Mouse (Mus musculus) hindbrain, embryonic 14.5 days (tissue): Measurements from ENCODE around the gene Gm5269. TPM values are rescaled to one million over a fixed set of nuclear protein-coding genes. Genes with fewer than 3 reads are reported as not detected.

ENCODE experiments used
- ATAC-seq: fragments of 200-750 bp; cut with Nextera tagmentation; 2 replicates; pipeline ENCODE4 v1.8.0; 2017; ENCODE audit warnings: moderate number of reproducible peaks, mild to moderate bottlenecking, moderate TSS enrichment, moderate library complexity; ENCODE audit not compliant: low FRiP score
- DNase-seq: peaks from one replicate; pipeline ENCODE4 v3.0.0-alpha.2; 2015; ENCODE audit warnings: low spot score
- H3K27ac ChIP-seq: fragments of 300-500 bp; sonication (generic); 2 replicates; pipeline ENCODE4 v1.5.1; 2014; ENCODE audit warnings: mild to moderate bottlenecking, moderate library complexity
- H3K27me3 ChIP-seq: fragments of 300-500 bp; sonication (generic); 2 replicates; pipeline ENCODE4 v1.6.1; 2014; ENCODE audit warnings: mild to moderate bottlenecking, low read length, mixed read lengths; ENCODE audit not compliant: control insufficient read depth, insufficient read depth
- H3K36me3 ChIP-seq: fragments of 300-500 bp; sonication (generic); replicated peaks from 2 replicates; pipeline ENCODE4 v1.6.1; 2014; ENCODE audit not compliant: control insufficient read depth, insufficient read depth
- H3K4me1 ChIP-seq: fragments of 300-500 bp; sonication (generic); replicated peaks from 2 replicates; pipeline ENCODE4 v1.6.1; 2014; ENCODE audit warnings: antibody characterized with exemption, low read length, mixed read lengths; ENCODE audit not compliant: control insufficient read depth, insufficient read depth
- H3K4me2 ChIP-seq: fragments of 300-500 bp; sonication (generic); replicated peaks from 2 replicates; pipeline ENCODE4 v1.6.1; 2014; ENCODE audit warnings: mild to moderate bottlenecking, moderate library complexity
- H3K4me3 ChIP-seq: fragments of 300-500 bp; sonication (generic); replicated peaks from 2 replicates; pipeline ENCODE4 v1.5.1; 2014; ENCODE audit warnings: mild to moderate bottlenecking, low read length
- H3K9ac ChIP-seq: fragments of 300-500 bp; sonication (generic); 2 replicates; pipeline ENCODE4 v1.6.1; 2014
- H3K9me3 ChIP-seq: fragments of 300-500 bp; sonication (generic); 2 replicates; pipeline ENCODE4 v1.6.1; 2016; ENCODE audit warnings: low read length; ENCODE audit not compliant: control insufficient read depth
- WGBS: fragments of 180-500 bp; shearing (Covaris S2); extraction: QIAGEN DNeasy Blood & Tissue Kit; methylation state at CpG from one replicate; pipeline ENCODE4 v1.1.7; 2014; 5-methylcytosine and 5-hydroxymethylcytosine counted together
- polyA plus RNA-seq: library from polyadenylated mRNA; unstranded; fragments of >200 nt; fragmentation: Nextera tagmentation; extraction: Ambion mirVana; gene quantifications from 2 replicates; pipeline ENCODE4 v1.2.1, GENCODE M21; 2014

Gm5269 gene
- not detected in 2 replicates for polyA plus RNA-seq

DNA sequence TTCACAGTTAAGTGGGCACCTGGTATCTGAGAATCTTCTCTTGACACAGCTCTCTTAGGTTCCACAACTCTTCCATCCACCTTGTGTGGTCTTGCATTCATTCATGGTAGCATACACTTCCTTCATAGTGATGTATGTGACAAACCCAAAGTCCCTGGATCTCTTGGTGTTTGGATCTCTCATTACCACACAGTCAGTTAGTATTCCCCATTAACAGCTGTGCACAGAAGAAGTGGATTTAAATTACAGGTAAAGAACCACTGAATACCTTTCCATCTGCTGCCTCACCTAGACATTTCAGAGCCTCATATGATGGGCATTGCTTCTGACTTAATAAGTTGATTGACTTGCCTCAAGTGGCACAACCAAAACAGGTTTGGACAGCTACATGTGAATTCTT is at the start of gene Gm5269:
Gene Gm5269 (minus strand): TSS at position 101 of the 400 bp plus-strand sequence.
- H3K27me3 ChIP-seq, result no peaks in the 10 kb centered on the region
- ATAC-seq (no peak), DNase-seq (no peak)
- no peak within 1 kb of the TSS for H3K27ac ChIP-seq
- H3K36me3 ChIP-seq, result no peaks in the 10 kb centered on the region
- no peak within 1 kb of the TSS for H3K4me3 ChIP-seq
- no peaks in the 10 kb centered on the region for H3K9me3 ChIP-seq
- no peak within 1 kb of the TSS for H3K4me2 ChIP-seq
- H3K4me1 ChIP-seq, result no peaks in the 10 kb centered on the region
- H3K9ac ChIP-seq, result no peak within 1 kb of the TSS

DNA sequence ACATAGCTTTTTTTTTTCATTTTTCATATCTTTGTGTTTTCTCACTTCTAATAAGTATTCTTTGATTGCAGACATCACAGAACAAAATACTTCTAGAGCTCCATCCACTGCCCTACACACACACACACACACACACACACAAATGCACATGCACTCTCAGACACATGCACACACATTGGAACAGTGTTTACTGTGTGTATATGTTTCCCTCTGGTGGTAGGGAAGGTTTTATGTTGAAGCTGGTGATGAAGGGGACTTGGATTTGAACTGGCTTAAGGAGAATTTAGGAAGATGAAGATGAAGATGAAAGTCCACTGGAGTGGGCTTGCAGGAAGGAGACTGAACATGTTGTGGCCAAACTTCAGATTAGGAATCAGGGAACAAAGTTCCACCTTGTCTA is 41.1 kb upstream of the Gm5269 start:
- ATAC-seq (no peak), DNase-seq (no peak)
- no peak overlapping the region for H3K9ac ChIP-seq
- no peaks in the 10 kb centered on the region for H3K36me3 ChIP-seq
- H3K4me3 ChIP-seq, result no peak overlapping the region
- H3K4me1 ChIP-seq, result no peaks in the 10 kb centered on the region
- no peak overlapping the region for H3K4me2 ChIP-seq
- H3K27ac ChIP-seq, result no peak overlapping the region
- peaks cover 15% of the 10 kb centered on the region; the same call in 1 of the 2 replicates for H3K27me3 ChIP-seq
- H3K9me3 ChIP-seq, result no peaks in the 10 kb centered on the region

DNA sequence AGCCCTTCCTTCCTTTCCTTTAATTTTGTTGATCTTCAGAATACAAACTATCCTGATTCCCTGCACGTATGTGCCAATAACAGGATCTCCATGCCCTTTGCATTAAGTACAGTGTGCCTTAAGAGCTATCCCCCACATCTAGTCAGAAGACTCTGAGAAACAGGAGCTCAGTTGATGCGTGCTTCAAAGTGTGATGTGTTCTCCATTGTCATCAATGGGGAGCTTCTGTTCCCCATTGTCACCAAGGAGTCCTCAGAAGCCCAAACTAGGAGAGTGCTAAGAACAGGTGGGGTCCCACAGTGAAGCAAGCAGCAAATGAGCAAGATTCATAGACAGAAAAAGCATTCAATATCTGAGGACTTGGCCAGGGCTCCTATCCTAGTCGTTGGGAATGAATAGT is 36.8 kb upstream of the Gm5269 start:
- no peaks in the 10 kb centered on the region for H3K36me3 ChIP-seq
- no peak for DNase-seq
- no peak overlapping the region for H3K4me3 ChIP-seq
- H3K4me2 ChIP-seq, result no peak overlapping the region
- no peaks in the 10 kb centered on the region for H3K9me3 ChIP-seq
- H3K27ac ChIP-seq, result no peak overlapping the region
- H3K9ac ChIP-seq, result no peak overlapping the region
- 44% methylated on average over 3 of the region's 3 CpGs for WGBS
- ATAC-seq, result no peak
- peaks cover 16% of the 10 kb centered on the region; the same call in 1 of the 2 replicates for H3K27me3 ChIP-seq
- H3K4me1 ChIP-seq, result 0 out of 2 replicates have a peak, but pooled peaks cover 3% of the 10 kb centered on the region

DNA sequence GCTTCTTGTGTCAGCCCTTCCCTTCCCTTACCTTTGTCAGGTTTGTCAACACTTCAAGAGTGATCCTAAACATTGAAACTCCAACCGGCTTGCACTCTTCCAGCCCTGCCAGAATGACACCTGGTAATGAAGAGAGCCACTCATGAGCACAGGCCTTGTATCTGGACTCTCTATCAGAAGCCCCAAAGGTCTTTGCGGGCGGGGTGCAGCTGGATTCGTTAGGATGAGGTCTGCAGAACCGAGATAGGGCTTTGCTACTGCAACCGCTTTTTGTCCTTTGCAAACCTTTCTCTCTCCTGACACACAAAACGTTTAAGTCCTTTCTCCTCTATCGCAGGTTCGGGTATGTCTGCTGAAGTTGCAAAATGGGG is 36.3 kb upstream of the Gm5269 start, which contains the start of gene Slc40a1:
Gene Slc40a1 (minus strand): TSS at position 131 of the 371 bp plus-strand sequence.
- 22% methylated on average over 9 of the region's 9 CpGs for WGBS
- H3K9me3 ChIP-seq, result no peaks in the 10 kb centered on the region
- H3K4me1 ChIP-seq, result 0 out of 2 replicates have a peak, but pooled peaks cover 3% of the 10 kb centered on the region
- peak within 1 kb of the TSS; percentile 53 for H3K4me3 ChIP-seq
- peak within 1 kb of the TSS; percentile 56 for H3K9ac ChIP-seq
- DNase-seq (no peak), ATAC-seq (no peak)
- H3K4me2 ChIP-seq, result peak within 1 kb of the TSS; percentile 92
- H3K36me3 ChIP-seq, result no peaks in the 10 kb centered on the region
- peaks cover 16% of the 10 kb centered on the region; the same call in 1 of the 2 replicates for H3K27me3 ChIP-seq
- H3K27ac ChIP-seq, result no peak within 1 kb of the TSS

DNA sequence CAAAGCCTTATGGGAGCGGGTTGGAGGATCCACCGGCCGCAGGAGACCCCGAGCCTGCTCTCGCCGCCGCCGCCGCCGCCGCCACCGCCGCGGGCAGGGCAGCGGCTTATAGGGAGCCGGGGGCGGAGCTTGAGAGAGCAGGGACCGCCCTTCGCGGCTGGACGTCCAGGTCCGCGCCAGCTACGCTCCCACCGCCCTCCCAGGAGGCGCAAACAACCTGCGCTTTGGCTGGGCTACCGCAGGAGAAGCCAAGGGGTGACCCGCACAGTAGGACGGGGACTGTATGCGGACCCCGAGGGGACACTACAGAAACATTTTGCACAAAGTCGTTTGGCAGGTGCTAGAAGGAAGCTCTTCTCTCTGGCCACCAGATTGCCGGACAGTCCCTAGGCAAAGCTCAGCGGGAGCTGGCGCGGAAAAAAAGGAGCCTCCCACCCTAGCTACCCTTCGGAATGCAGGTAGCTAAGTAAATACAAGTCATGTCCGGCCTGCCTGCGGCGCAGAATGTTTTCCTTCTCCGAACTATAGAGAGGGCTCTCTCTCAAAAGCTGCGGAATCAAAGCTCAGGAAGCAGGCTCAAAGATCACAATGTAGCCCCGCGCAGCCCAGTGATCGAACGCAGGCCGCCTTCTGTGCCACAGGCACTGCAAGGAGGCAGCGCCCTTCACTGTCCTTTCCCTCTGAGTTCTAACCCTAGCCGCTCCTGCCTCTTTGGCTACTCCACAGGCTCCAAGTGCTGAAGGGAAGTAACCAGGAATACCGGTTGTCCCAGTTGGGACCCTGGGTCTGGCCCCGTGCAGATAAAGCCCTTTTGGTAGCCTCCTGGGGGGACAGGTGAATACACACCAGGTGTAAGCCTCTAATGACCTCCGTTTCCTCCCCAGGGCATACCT is 35.7 kb upstream of the Gm5269 start:
- no peaks in the 10 kb centered on the region for H3K9me3 ChIP-seq
- ATAC-seq, result peak; percentile 96
- under 1% methylated on average over 53 of the region's 53 CpGs for WGBS
- H3K9ac ChIP-seq, result peak overlapping the region; percentile 56
- 0 out of 2 replicates have a peak, but pooled peaks cover 3% of the 10 kb centered on the region for H3K4me1 ChIP-seq
- H3K4me3 ChIP-seq, result peak overlapping the region; percentile 53
- peaks cover 16% of the 10 kb centered on the region; the same call in 1 of the 2 replicates for H3K27me3 ChIP-seq
- no peaks in the 10 kb centered on the region for H3K36me3 ChIP-seq
- DNase-seq, result peak; percentile 72
- H3K4me2 ChIP-seq, result peak overlapping the region; percentile 92
- no peak overlapping the region for H3K27ac ChIP-seq

DNA sequence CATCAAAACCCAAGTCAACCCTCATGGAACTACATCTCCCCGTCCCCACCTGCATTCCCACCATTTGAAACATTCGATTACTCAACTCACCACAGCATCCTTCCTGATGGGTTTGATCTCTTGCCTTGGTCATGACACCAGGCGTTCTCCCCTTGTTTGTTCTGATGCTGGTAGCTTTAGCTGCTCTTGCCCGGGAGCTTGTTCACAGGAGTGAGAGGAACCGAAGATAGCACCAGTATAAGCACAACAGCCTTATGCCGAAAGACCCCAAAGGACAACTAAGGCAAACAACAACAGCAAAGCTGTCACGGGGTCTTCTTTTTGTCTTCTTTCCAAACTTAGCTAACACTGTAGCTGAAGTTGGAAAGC is 35.0 kb upstream of the Gm5269 start:
- no peaks in the 10 kb centered on the region for H3K36me3 ChIP-seq

DNA sequence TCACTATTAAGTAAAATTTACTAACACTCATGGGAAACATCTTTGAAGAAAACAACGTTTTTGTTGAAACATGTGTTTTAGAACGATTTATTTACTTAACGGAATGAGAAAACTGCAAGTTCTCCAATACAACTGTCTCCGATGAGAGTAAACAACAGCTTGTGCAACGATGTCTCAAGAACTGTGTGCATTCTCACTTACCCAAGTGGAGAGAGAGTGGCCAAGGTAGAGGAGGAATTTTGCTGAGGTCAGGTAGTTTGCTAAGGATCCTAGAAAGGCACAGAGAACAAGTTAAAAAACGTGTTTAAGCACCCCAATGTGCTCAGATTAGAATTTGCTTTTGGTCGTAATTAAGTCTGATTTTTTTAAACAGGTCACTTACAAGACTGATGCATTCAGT is 34.4 kb upstream of the Gm5269 start:
- H3K4me2 ChIP-seq, result peak overlapping the region; percentile 92; the same call in 1 of the 2 replicates
- no peaks in the 10 kb centered on the region for H3K36me3 ChIP-seq
- DNase-seq, result no peak
- no peak overlapping the region for H3K4me3 ChIP-seq
- WGBS, result 76% methylated on average over 7 of the region's 7 CpGs
- H3K9ac ChIP-seq, result no peak overlapping the region
- peaks cover 16% of the 10 kb centered on the region; the same call in 1 of the 2 replicates for H3K27me3 ChIP-seq
- 0 out of 2 replicates have a peak, but pooled peaks cover 3% of the 10 kb centered on the region for H3K4me1 ChIP-seq
- no peaks in the 10 kb centered on the region for H3K9me3 ChIP-seq
- no peak overlapping the region for H3K27ac ChIP-seq
- ATAC-seq, result no peak

More for the DNA sequence above, 35.0 kb upstream of the Gm5269 start:
- peak overlapping the region; percentile 56 for H3K9ac ChIP-seq
- H3K4me3 ChIP-seq, result peak overlapping the region; percentile 53
- ATAC-seq (peak; percentile 62), DNase-seq (no peak)
- peak overlapping the region; percentile 92 for H3K4me2 ChIP-seq
- H3K4me1 ChIP-seq, result 0 out of 2 replicates have a peak, but pooled peaks cover 3% of the 10 kb centered on the region
- H3K27me3 ChIP-seq, result peaks cover 16% of the 10 kb centered on the region; the same call in 1 of the 2 replicates
- H3K27ac ChIP-seq, result no peak overlapping the region
- WGBS, result 13% methylated on average over 7 of the region's 7 CpGs
- no peaks in the 10 kb centered on the region for H3K9me3 ChIP-seq

DNA sequence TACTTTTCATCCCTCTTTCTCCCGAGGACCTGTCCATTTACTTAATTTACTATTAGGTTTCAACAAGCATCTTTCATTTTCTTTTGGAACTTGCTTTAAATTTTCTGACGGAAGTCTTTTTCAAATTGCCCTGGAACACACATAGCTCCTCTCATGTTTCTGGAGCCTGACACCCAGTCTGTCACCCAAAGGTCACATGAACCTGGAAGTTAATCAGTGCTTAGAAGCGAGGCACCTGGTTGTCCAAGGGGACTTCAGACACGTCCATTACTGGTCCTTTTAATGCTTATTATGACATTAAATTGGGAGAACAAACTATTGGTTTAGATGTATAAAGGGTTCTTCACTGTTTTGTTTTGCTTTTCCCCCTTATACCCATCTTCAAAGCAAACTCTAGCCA is 33.2 kb upstream of the Gm5269 start:
- H3K9me3 ChIP-seq, result no peaks in the 10 kb centered on the region
- no peak overlapping the region for H3K9ac ChIP-seq
- H3K27me3 ChIP-seq, result peaks cover 16% of the 10 kb centered on the region; the same call in 1 of the 2 replicates
- H3K27ac ChIP-seq, result no peak overlapping the region
- H3K4me1 ChIP-seq, result 0 out of 2 replicates have a peak, but pooled peaks cover 3% of the 10 kb centered on the region
- H3K36me3 ChIP-seq, result no peaks in the 10 kb centered on the region
- no peak overlapping the region for H3K4me3 ChIP-seq
- WGBS, result 80% methylated on average over 4 of the region's 4 CpGs
- no peak overlapping the region for H3K4me2 ChIP-seq
- no peak for DNase-seq
- no peak for ATAC-seq

DNA sequence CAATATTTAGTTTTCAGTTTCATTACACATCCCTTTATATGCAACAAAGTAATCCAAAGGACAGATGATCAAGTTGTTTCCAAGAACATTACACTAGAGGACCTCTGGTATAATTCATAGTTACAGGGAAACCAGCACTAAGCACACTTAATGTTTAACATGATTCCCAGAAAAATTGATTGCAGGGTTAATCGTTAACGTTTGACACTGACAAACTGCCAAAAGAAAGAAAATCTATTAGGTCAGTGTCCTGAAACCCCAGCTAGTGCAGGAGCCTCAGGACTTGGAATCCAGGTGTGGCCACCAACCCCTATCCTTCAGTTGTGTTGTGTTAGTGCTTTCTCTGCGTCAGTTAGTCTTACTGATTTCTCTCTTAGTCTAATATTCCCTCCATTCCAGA is 30.6 kb upstream of the Gm5269 start:
- H3K27me3 ChIP-seq, result no peaks in the 10 kb centered on the region
- H3K9me3 ChIP-seq, result no peaks in the 10 kb centered on the region
- H3K27ac ChIP-seq, result no peak overlapping the region
- H3K36me3 ChIP-seq, result no peaks in the 10 kb centered on the region
- no peak overlapping the region for H3K4me2 ChIP-seq
- 0 out of 2 replicates have a peak, but pooled peaks cover 3% of the 10 kb centered on the region for H3K4me1 ChIP-seq
- DNase-seq (no peak), ATAC-seq (no peak)
- WGBS, result 90% methylated on average over 3 of the region's 3 CpGs
- no peak overlapping the region for H3K9ac ChIP-seq
- H3K4me3 ChIP-seq, result no peak overlapping the region
